Mouse (Mus musculus): ENCODE data around the gene Dhrs4.

The Dhrs4 gene

DNA sequence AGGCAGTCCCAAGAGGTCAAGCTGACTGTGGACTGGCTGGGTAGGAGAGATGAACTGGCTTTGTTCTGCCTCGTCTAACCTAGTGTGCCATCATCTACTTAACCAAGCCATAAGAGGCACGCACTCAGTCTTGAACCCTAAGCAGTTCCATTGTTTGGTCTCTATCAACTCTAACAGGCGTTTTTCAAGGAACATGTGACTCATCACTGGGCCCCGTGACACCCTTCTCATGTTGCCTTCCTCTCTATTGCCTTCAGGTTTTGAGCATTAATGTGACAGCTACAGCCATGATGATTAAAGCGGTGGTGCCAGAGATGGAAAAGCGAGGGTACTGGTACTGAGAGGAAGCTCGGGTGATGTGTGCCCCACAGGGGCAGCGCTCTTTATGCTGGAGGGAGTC is 8.3 kb downstream of the Dhrs4 start:
- no peak for DNase-seq (ENCODE audit: low spot score)

DNA sequence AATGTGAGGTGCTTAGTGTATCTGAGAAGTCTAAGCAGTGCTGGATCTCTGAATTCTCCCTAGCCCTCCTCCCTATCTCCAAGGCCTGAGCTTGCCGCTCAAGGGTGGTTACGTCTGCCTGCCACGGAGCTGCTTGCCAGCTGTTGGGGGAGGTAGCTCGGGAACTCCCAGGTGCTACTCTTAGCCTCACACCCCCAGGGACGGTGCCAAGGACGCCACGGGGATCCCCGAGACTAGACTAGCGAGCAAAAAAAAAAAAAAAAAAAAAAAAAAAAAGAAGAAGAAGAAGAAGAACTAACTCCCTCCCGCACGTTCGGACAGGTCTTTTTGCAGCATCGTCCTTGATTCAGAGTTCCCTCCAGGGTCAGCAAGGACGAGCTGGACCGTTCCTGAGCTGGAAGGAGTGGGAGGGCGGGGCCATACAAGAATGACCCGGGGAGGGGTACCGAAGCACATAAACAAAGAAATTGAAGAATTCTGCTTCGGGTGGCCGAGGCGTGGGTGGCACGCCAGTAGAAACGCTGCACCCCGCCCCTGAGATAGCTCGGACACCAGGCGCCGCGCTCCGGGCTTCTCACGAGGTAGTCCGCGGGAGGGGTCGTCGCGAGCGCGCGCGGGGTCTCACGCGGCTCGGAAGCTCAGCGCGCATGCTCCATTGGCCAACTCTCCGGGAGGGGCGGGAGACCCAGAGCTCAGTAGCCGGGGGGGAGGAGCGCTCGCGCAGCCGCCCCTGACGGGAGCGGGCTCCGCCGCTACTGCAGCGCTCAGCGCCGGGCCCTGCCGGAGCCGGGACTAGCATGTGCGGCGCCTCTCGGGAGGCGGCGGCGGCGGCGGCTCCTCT is 12.0 kb downstream of the Dhrs4 start, which contains the start of gene Carmil3:
TSS of gene Carmil3 (plus strand) at position 291 of the 841 bp plus-strand sequence.
- DNase-seq (ENCODE audit: low spot score), result peak; percentile 80

- peak; percentile 78 for DNase-seq (ENCODE audit: low spot score)
Measured at GRCm38 (mm10) chr14:55491291-55491833, 12.8 kb downstream of the Dhrs4 start.

DNA sequence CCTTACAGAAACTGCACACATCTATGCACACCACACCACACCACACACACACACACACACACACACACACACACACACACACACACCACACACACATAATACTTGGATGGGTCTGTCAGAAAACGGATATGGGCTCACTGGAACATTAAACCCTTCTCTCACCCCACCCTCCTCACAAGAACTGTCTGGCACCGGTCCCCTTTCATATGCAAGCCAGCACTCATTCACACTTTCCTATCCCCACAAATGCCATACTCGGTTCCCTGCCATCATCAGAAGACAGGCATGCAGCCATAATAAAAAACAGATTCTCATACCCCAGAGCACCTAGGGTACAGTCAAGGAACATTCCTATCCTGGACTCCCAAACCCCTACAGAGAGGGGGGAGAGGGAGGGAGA is 13.5 kb downstream of the Dhrs4 start:
- no peak for DNase-seq (ENCODE audit: low spot score)

- DNase-seq (ENCODE audit: low spot score), result no peak
Measured at GRCm38 (mm10) chr14:55495509-55496240, 17.1 kb downstream of the Dhrs4 start.

GRCm38 (mm10) chr14:55496761-55497448 is 18.3 kb downstream of the Dhrs4 start:
- no peak for DNase-seq (ENCODE audit: low spot score)

GRCm38 (mm10) chr14:55497449-55497821 is 18.9 kb downstream of the Dhrs4 start:
- DNase-seq (ENCODE audit: low spot score), result peak; percentile 87

GRCm38 (mm10) chr14:55505612-55506011 is 27.1 kb downstream of the Dhrs4 start:
- DNase-seq (ENCODE audit: low spot score), result no peak

DNA sequence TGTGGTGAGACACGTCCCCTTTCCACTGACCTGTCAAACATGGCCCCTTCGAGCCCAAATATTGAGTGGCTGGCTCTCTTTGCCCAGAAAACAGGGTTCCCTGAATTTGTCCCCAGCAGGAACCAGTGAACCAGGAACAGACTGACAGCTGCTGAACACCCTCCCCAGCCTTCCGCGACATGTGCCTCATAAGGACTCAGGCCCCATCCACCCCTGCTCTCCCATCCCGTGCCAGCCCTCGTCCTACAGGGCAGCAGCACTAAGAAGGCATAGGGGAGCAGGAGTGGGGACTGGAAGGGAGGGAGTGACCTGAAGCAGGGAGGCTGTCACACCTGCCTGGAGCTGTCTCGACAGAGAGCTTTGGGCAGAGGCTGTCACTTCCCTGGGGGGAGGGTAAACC is 29.2 kb downstream of the Dhrs4 start:
- DNase-seq (ENCODE audit: low spot score), result no peak

DNA sequence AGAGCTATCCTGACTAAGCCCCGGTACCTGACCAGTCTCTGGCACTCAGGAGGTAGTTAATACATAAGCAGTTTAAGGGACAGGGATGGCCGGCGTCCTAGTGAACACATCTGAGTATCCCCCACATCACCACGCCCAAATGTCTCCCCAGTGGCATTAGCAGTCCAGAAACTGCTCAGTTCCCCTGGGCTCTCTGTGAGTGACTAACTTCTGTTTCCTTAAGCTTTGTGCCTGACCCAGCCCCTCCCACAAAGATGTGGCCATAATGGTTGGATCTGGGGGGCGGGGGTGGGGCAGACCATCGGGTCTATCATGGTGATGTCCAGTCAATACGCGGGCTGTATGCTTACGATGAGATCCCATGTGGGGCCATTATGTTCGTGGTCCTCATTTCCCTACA is 31.0 kb downstream of the Dhrs4 start:
- DNase-seq (ENCODE audit: low spot score), result no peak

- DNase-seq (ENCODE audit: low spot score), result no peak
Measured at GRCm38 (mm10) chr14:55510125-55510731, 31.7 kb downstream of the Dhrs4 start, which contains the start of gene Cpne6. Cpne6 (plus strand) TSS chr14:55510445.

- DNase-seq (ENCODE audit: low spot score), result no peak
Measured at GRCm38 (mm10) chr14:55511037-55511436, 32.5 kb downstream of the Dhrs4 start.

DNA sequence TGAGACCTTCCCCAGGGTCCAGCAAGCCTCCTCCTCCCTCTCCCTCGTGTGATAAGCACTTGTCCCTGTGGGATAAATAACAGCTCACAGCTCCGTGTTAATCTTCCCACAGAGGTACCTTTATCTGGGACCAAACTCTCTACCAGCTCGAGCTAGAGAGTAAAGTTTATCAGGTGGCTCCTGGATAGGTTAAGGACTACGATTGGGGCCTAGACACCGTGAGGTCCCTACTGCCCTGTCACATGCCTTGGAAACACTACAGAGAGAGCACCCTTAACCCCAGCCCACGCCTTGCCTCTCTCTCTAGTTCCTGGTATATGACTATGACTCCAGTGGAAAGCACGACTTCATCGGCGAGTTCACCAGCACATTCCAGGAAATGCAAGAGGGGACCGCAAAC is 35.4 kb downstream of the Dhrs4 start:
- DNase-seq (ENCODE audit: low spot score), result no peak

DNA sequence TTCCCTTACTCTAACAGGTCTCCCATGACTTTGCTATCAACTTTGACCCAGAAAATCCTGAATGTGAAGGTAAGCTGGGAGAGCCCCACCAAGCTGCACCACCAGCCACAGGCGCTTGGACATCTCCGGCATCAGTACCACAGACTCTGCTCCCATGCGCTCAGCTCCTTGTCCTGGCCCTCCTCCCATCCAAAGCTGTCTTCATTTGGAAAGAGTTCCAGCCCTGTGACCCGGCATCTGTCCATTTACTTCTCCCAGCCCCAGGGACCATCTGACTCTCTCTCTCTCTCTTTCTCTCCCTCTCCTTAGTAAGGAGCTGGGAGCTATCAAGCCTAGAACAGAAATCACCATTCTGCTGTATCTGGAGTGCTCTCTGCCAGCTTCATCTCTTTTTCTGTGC is 37.3 kb downstream of the Dhrs4 start:
- DNase-seq (ENCODE audit: low spot score), result no peak

GRCm38 (mm10) chr14:55518897-55519296 is 40.3 kb downstream of the Dhrs4 start:
- no peak for DNase-seq (ENCODE audit: low spot score)

DNA sequence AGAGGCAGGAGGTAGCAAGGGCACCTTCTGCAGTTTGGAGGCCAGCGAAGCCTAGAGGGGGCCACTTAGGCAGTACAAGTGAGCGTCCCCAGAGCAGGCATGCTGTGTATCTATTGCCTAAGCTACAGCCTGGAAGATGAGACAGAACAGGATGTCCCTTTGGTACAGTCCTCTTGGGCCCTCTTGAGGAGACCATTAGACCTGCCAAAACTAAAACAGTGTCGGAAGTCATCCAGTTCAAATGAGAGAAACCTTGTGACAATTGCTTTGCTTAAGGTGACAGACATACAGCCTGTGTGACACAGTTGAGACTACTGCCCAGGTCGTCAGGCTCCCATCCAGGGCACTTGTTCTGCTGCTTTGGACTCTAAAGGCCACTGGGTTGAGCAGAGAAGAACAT is 41.0 kb downstream of the Dhrs4 start:
- no peak for DNase-seq (ENCODE audit: low spot score)

- no peak for DNase-seq (ENCODE audit: low spot score)
Measured at GRCm38 (mm10) chr14:55520451-55521361, 42.1 kb downstream of the Dhrs4 start.

GRCm38 (mm10) chr14:55524062-55524461 is 45.5 kb downstream of the Dhrs4 start:
- DNase-seq (ENCODE audit: low spot score), result no peak

GRCm38 (mm10) chr14:55524785-55525184 is 46.2 kb downstream of the Dhrs4 start, which contains the start of gene Nrl:
Nrl (minus strand) TSS chr14:55524981.
- DNase-seq (ENCODE audit: low spot score), result no peak

- DNase-seq (ENCODE audit: low spot score), result no peak
Measured at GRCm38 (mm10) chr14:55526674-55527073, 48.1 kb downstream of the Dhrs4 start.

- DNase-seq (ENCODE audit: low spot score), result no peak
Measured at GRCm38 (mm10) chr14:55527940-55528339, 49.4 kb downstream of the Dhrs4 start.
